Mouse (Mus musculus) heart, embryonic 12.5 days (tissue): ENCODE measurements around the gene Cd36. TPM values are rescaled to one million over a fixed set of nuclear protein-coding genes. Genes with fewer than 3 reads are reported as not detected.
"Not testable (repeated sequence)": the region's sequence is repeated elsewhere in the genome, so short reads cannot be mapped to it uniquely, and the experiment has no call there.

Experiments used
- ATAC-seq: fragments of 200-750 bp; cut with Nextera tagmentation; 2 replicates; pipeline ENCODE4 v1.8.0; 2017; ENCODE audit warnings: moderate TSS enrichment, moderate library complexity; ENCODE audit not compliant: insufficient number of reproducible peaks, low FRiP score
- H3K27ac ChIP-seq: fragments of 300-500 bp; sonication (generic); 2 replicates; pipeline ENCODE4 v1.5.1; 2016; ENCODE audit warnings: mild to moderate bottlenecking, moderate library complexity; ENCODE audit not compliant: poor library complexity, severe bottlenecking
- H3K27me3 ChIP-seq: fragments of 300-500 bp; sonication (generic); replicated peaks from 2 replicates; pipeline ENCODE4 v1.6.1; 2016; ENCODE audit warnings: mild to moderate bottlenecking, moderate library complexity
- H3K36me3 ChIP-seq: fragments of 300-500 bp; sonication (generic); 2 replicates; pipeline ENCODE4 v1.6.1; 2016; ENCODE audit warnings: mild to moderate bottlenecking, moderate library complexity
- H3K4me1 ChIP-seq: fragments of 300-500 bp; sonication (generic); replicated peaks from 2 replicates; pipeline ENCODE4 v1.6.1; 2016; ENCODE audit warnings: mild to moderate bottlenecking
- H3K4me2 ChIP-seq: fragments of 300-500 bp; sonication (generic); 2 replicates; pipeline ENCODE4 v1.6.1; 2016; ENCODE audit warnings: mild to moderate bottlenecking, moderate library complexity
- H3K4me3 ChIP-seq: fragments of 300-500 bp; sonication (generic); 2 replicates; pipeline ENCODE4 v1.5.1; 2016; ENCODE audit warnings: mild to moderate bottlenecking
- H3K9ac ChIP-seq: fragments of 300-500 bp; sonication (generic); 2 replicates; pipeline ENCODE4 v1.6.1; 2016; ENCODE audit warnings: mild to moderate bottlenecking, moderate library complexity
- H3K9me3 ChIP-seq: fragments of 300-500 bp; sonication (generic); replicated peaks from 2 replicates; pipeline ENCODE4 v1.6.1; 2016; ENCODE audit warnings: mild to moderate bottlenecking, moderate library complexity
- WGBS: fragments of 180-500 bp; shearing (Covaris S2); methylation state at CpG from one replicate; pipeline ENCODE4 v1.1.7; 2016; 5-methylcytosine and 5-hydroxymethylcytosine counted together
- polyA plus RNA-seq: library from polyadenylated mRNA; unstranded; fragments of >200 nt; fragmentation: Nextera tagmentation; extraction: Ambion mirVana; gene quantifications from 2 replicates; pipeline ENCODE4 v1.2.1, GENCODE M21; 2016

The Cd36 gene
- 57.4 and 59.2 TPM in 2 replicates for polyA plus RNA-seq

DNA sequence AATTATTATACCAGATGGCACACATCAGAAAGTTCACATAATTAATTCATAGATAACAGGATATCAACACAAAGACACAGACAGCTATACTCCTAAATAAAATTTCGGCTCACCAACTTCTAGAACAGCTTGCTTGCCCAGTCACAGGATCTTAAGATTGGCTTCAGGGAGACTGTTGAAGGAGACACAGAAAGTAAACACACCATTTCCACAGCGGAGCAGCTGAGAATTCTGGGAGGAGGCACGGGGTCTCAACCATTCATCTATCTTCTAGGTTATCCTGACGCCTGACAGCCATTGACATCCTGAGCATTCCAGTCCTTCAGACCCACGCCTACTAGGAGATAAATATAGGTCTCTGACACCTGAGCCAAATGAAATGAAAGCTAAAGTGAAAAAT, at the start of gene Cd36:
Cd36 (minus strand) TSS at position 204 of the 400 bp plus-strand sequence.
- H3K36me3 ChIP-seq: no peaks in the 10 kb centered on the region
- no peaks in the 10 kb centered on the region for H3K9me3 ChIP-seq
- peak within 1 kb of the TSS; percentile 17 for H3K4me3 ChIP-seq
- H3K4me2 ChIP-seq: peak within 1 kb of the TSS; percentile 55
- no peak for ATAC-seq
- no peak within 1 kb of the TSS for H3K9ac ChIP-seq
- no peak within 1 kb of the TSS for H3K27ac ChIP-seq
- no peaks in the 10 kb centered on the region for H3K27me3 ChIP-seq
- 16% methylated on average over 5 of the region's 5 CpGs for WGBS
- H3K4me1 ChIP-seq: peaks cover 2% of the 10 kb centered on the region; the same call in 1 of the 2 replicates

- Histone ChIP-seq H3K27me3 (no peaks in the 10 kb centered on the region), H3K4me1 (no peaks in the 10 kb centered on the region; the same call in 1 of the 2 replicates), H3K9me3 (no peaks in the 10 kb centered on the region), H3K9ac (no peak overlapping the region), H3K4me3 (no peak overlapping the region), H3K4me2 (no peak overlapping the region), H3K27ac (no peak overlapping the region), H3K36me3 (no peaks in the 10 kb centered on the region)
- ATAC-seq: no peak
- WGBS: 70% methylated on average over 1 of the region's 1 CpGs
Measured at GRCm38 (mm10) chr5:17934501-17934900, 45.9 kb upstream of the Cd36 start.

GRCm38 (mm10) chr5:17931588-17931987, 43.0 kb upstream of the Cd36 start:
- H3K9ac ChIP-seq, H3K27me3 ChIP-seq, H3K4me1 ChIP-seq, ATAC-seq, H3K4me2 ChIP-seq, H3K27ac ChIP-seq, H3K9me3 ChIP-seq, H3K36me3 ChIP-seq, H3K4me3 ChIP-seq: not testable (repeated sequence)
- 92% methylated on average over 2 of the region's 2 CpGs for WGBS

- WGBS: 70% methylated on average over 7 of the region's 7 CpGs
- Histone ChIP-seq H3K4me2 (no peak overlapping the region), H3K36me3 (no peaks in the 10 kb centered on the region), H3K9me3 (no peaks in the 10 kb centered on the region), H3K4me3 (no peak overlapping the region), H3K27ac (no peak overlapping the region), H3K4me1 (0 out of 2 replicates have a peak, but pooled peaks cover 4% of the 10 kb centered on the region), H3K9ac (no peak overlapping the region), H3K27me3 (no peaks in the 10 kb centered on the region)
- no peak for ATAC-seq
Measured at GRCm38 (mm10) chr5:17929006-17929567, 40.5 kb upstream of the Cd36 start.

- 0 out of 2 replicates have a peak, but pooled peaks cover 6% of the 10 kb centered on the region for H3K4me1 ChIP-seq
- no peak for ATAC-seq
- no peaks in the 10 kb centered on the region for H3K27me3 ChIP-seq
- H3K9ac ChIP-seq: no peak overlapping the region
- H3K9me3 ChIP-seq: no peaks in the 10 kb centered on the region
- H3K27ac ChIP-seq: no peak overlapping the region
- H3K36me3 ChIP-seq: no peaks in the 10 kb centered on the region
- 69% methylated on average over 4 of the region's 4 CpGs for WGBS
- no peak overlapping the region for H3K4me3 ChIP-seq
- H3K4me2 ChIP-seq: no peak overlapping the region
Measured at GRCm38 (mm10) chr5:17928471-17928870, 39.9 kb upstream of the Cd36 start.

- Histone ChIP-seq H3K4me1 (peaks cover 6% of the 10 kb centered on the region; the same call in 1 of the 2 replicates), H3K36me3 (no peaks in the 10 kb centered on the region), H3K9ac (no peak overlapping the region), H3K4me2 (no peak overlapping the region), H3K27ac (no peak overlapping the region), H3K4me3 (no peak overlapping the region), H3K9me3 (no peaks in the 10 kb centered on the region), H3K27me3 (no peaks in the 10 kb centered on the region)
- 50% methylated on average over 2 of the region's 2 CpGs for WGBS
- no peak for ATAC-seq
Measured at GRCm38 (mm10) chr5:17924085-17924518, 35.5 kb upstream of the Cd36 start.

GRCm38 (mm10) chr5:17923648-17924047, 35.0 kb upstream of the Cd36 start:
- Histone ChIP-seq H3K27ac (no peak overlapping the region), H3K9ac (no peak overlapping the region), H3K27me3 (no peaks in the 10 kb centered on the region), H3K4me2 (no peak overlapping the region), H3K4me3 (no peak overlapping the region), H3K36me3 (no peaks in the 10 kb centered on the region), H3K4me1 (peaks cover 9% of the 10 kb centered on the region; the same call in 1 of the 2 replicates), H3K9me3 (no peaks in the 10 kb centered on the region)
- WGBS: 80% methylated on average over 3 of the region's 3 CpGs
- no peak for ATAC-seq

- no peak for ATAC-seq
- Histone ChIP-seq H3K4me2 (no peak overlapping the region), H3K36me3 (no peaks in the 10 kb centered on the region), H3K4me3 (no peak overlapping the region), H3K27me3 (no peaks in the 10 kb centered on the region), H3K4me1 (peaks cover 3% of the 10 kb centered on the region; the same call in 1 of the 2 replicates), H3K9ac (no peak overlapping the region), H3K27ac (no peak overlapping the region), H3K9me3 (no peaks in the 10 kb centered on the region)
- 66% methylated on average over 5 of the region's 5 CpGs for WGBS
Measured at GRCm38 (mm10) chr5:17918966-17919365, 30.4 kb upstream of the Cd36 start.

- no peak overlapping the region for H3K27ac ChIP-seq
- no peaks in the 10 kb centered on the region for H3K27me3 ChIP-seq
- WGBS: 13% methylated on average over 7 of the region's 7 CpGs
- H3K9me3 ChIP-seq: no peaks in the 10 kb centered on the region
- no peak overlapping the region for H3K9ac ChIP-seq
- H3K36me3 ChIP-seq: no peaks in the 10 kb centered on the region
- no peak overlapping the region for H3K4me2 ChIP-seq
- peaks cover 3% of the 10 kb centered on the region; the same call in 1 of the 2 replicates for H3K4me1 ChIP-seq
- no peak overlapping the region for H3K4me3 ChIP-seq
- ATAC-seq: peak; percentile 64; the same call in 1 of the 2 replicates
Measured at GRCm38 (mm10) chr5:17904766-17905165, 16.2 kb upstream of the Cd36 start.

- Histone ChIP-seq H3K4me1 (peaks cover 3% of the 10 kb centered on the region; the same call in 1 of the 2 replicates), H3K4me2 (no peak overlapping the region), H3K9me3 (no peaks in the 10 kb centered on the region), H3K4me3 (no peak overlapping the region), H3K27ac (no peak overlapping the region), H3K27me3 (no peaks in the 10 kb centered on the region), H3K9ac (no peak overlapping the region), H3K36me3 (no peaks in the 10 kb centered on the region)
- ATAC-seq: no peak
- WGBS: 41% methylated on average over 3 of the region's 3 CpGs
Measured at GRCm38 (mm10) chr5:17898948-17899347, 10.3 kb upstream of the Cd36 start.

- not testable (repeated sequence) for H3K9ac ChIP-seq, H3K4me3 ChIP-seq, H3K27ac ChIP-seq, H3K9me3 ChIP-seq, H3K4me2 ChIP-seq, H3K4me1 ChIP-seq, H3K36me3 ChIP-seq, ATAC-seq, H3K27me3 ChIP-seq
- 91% methylated on average over 5 of the region's 5 CpGs for WGBS
Measured at GRCm38 (mm10) chr5:17897641-17898040, 9.0 kb upstream of the Cd36 start.
